Mouse (Mus musculus) testis, postnatal 14 days (tissue): ENCODE measurements around the gene Hfe2.

Source experiments
- DNase-seq: peaks from one replicate; pipeline ENCODE4 v3.0.0; 2021; ENCODE audit warnings: low spot score

The Hfe2 gene

DNA sequence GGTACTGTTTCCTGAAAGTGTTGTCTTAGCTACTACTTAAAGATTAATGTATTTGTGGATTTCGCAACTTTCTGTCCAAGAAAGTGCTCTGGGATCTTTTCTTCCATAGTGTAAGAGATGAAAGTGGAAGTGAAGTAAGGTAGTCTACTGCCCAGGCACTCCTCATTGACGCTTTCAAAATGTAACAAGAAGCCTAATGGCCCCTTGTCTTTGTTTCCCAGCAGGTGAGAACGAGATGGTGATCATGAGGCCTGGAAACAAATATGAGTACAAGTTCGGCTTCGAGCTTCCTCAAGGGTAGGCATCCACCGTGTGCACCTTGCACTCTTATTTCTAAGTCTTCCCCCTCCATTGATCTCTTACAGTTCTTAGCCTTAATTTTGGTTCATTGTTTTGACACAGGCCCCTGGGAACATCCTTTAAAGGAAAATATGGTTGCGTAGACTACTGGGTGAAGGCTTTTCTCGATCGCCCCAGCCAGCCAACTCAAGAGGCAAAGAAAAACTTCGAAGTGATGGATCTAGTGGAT is 33.8 kb downstream of the Hfe2 start:
- no peak for DNase-seq

DNA sequence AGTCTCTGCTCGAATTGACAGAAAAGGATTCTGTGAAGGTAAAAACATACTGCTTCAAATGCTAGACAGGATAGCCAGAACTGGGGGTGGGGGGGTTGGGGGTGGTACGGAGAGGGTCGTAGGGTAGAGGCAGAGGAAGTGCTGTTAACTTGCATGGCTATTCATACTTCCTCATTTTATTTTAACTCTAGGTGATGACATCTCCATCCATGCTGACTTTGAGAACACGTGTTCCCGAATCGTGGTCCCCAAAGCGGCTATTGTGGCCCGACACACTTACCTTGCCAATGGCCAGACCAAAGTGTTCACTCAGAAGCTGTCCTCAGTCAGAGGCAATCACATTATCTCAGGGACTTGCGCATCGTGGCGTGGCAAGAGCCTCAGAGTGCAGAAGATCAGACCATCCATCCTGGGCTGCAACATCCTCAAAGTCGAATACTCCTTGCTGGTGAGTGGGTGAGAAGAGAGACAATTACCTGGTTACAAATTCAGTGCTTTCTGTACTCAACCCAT is 34.5 kb downstream of the Hfe2 start:
- no peak for DNase-seq

GRCm38 (mm10) chr3:96559911-96560850 is 35.2 kb downstream of the Hfe2 start:
- no peak for DNase-seq

- no peak for DNase-seq
Observed at GRCm38 (mm10) chr3:96560881-96561668, 36.1 kb downstream of the Hfe2 start.

- no peak for DNase-seq
Observed at GRCm38 (mm10) chr3:96561946-96562681, 37.1 kb downstream of the Hfe2 start.

DNA sequence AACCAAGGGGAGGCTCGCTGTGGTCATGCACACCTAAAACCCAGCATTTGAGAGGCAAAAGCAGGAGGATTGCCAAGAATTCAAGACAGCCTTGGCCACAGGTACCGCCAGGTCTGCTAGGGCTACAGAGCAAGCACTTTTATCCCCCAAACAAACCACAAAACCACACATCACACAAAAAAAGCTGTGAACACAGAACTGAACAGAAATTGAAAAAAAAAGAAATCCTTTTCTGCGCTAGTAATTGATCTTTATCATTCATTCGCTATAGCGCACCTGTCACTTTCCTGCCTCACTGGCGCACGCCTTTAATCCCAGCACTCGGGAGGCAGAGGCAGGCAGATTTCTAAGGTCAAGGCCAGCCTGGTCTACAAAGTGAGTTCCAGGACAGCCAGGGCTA is 38.3 kb downstream of the Hfe2 start:
- DNase-seq, result no peak

DNA sequence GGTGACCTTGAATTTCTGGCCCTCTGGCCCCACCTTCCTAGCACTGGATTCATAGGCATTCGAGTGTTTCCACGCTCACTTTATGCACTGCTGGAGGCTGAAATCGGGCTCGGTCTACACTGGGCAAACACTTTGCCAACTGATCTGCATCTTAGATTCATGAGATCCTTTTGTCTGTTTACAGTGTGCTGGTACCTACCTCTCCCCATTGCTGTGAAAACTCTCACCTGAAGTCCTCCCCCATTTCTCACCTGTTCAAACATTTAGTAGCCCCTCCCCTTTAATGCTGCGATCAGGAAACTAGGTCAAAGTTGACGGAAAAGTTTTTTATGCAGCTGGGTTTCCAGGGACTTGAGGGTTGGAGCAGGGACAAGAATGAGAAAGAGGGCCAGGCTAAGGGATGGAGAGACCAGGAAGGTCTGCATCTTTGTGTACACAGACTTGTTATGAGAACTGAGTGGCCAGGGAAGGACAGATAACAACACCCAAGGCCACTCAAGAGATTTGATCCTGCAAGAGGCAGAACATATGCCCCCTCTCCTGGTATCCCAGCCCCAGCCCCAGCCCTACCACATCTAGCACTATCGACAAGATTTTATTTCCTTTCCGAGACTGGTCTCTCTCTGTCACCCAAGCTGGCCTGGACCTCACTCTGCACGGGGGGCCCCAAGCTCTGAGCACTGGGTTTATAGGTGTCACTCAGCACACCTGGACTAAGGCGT is 39.1 kb downstream of the Hfe2 start:
- DNase-seq, result no peak

- no peak for DNase-seq
Observed at GRCm38 (mm10) chr3:96564633-96565032, 39.7 kb downstream of the Hfe2 start.

DNA sequence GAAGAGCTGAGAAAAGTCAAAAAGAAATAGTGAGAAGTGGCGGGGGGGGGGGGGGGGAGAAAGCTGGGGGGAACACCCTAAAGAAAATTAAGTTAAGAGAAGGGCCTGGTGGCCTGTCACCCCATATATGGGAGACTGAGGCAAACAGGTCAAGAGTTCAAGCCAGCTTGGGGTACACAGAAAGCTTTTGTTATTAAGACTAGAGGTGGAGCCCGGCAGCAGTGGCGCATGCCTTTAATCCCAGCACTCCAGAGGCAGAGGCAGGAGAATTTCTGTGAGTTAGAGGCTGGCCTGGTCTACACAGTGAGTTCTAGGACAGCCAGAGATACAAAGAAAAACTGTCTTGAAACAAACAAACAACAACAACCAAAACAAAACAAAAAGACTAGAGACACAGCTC is 40.1 kb downstream of the Hfe2 start:
- DNase-seq, result no peak

- DNase-seq, result no peak
Observed at GRCm38 (mm10) chr3:96566661-96567450, 41.9 kb downstream of the Hfe2 start.

GRCm38 (mm10) chr3:96568605-96569004 is 43.6 kb downstream of the Hfe2 start:
- no peak for DNase-seq

DNA sequence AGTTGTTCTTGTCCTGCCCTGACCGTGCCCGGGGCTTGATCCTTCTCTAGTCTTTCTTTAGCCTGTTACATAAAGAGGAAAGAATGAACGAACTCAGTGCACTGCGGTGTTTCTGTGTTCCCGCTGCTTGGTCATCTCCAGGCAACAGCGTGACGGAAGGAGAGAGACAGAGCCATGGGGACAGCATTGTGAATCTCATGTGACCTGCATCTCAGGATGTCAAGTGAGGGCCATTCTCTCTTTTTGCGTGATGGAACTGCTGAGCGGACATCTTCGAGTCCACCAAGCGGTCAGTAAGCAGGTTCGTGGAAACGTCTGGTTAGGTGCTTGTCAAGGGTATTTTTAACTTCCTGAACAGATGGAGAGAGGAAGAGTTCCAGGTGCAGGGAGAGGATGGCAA is 44.5 kb downstream of the Hfe2 start:
- DNase-seq, result no peak

DNA sequence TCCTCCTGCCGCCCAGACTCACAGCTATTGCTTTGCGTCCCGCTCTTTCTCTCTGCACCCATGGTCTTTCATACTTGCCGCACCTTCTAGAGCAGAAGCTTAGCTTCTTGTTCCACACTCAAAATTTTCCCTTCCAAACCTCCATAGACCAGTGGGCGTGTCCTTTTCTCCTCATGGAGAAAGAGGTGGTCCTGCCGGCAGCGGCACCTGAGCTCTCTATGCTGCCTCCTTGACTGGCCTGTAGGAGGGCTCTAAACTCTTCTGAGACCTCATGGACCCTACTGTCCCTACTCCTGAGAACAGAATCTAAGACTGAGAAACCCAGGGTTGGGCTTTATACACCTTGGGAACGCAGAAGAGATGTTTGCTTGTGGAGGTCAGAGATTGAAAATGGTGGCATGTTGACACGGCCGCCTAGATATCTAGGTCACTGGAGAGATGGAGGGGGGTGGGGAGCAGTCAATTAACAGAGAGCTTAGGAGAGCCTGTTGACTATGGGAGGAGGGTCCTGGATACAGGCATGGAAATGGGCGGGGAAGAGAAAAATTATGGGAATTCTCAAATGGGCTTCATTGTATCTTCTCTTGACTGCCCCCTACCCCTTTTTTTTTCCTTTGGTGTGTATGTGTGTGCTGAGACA is 45.1 kb downstream of the Hfe2 start:
- no peak for DNase-seq

GRCm38 (mm10) chr3:96570643-96571042 is 45.7 kb downstream of the Hfe2 start:
- DNase-seq, result no peak

DNA sequence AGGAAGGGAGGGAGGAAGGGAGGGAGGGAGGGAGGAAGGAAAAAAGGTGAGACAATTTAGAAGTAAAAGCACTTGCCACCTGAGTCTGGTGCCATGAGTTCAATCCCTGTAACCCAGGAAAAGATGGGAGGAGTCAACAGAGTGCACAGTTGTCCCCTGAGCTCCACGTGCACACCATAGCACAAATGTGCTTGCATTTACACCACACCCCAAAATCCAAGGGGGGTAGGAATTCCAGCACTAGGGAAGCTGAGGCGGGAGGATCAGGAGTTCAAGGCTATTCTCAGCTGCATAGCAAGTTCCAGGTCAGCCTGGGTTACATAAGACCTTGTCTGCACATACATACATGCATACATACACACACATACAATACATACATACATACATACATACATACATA is 46.4 kb downstream of the Hfe2 start:
- no peak for DNase-seq

DNA sequence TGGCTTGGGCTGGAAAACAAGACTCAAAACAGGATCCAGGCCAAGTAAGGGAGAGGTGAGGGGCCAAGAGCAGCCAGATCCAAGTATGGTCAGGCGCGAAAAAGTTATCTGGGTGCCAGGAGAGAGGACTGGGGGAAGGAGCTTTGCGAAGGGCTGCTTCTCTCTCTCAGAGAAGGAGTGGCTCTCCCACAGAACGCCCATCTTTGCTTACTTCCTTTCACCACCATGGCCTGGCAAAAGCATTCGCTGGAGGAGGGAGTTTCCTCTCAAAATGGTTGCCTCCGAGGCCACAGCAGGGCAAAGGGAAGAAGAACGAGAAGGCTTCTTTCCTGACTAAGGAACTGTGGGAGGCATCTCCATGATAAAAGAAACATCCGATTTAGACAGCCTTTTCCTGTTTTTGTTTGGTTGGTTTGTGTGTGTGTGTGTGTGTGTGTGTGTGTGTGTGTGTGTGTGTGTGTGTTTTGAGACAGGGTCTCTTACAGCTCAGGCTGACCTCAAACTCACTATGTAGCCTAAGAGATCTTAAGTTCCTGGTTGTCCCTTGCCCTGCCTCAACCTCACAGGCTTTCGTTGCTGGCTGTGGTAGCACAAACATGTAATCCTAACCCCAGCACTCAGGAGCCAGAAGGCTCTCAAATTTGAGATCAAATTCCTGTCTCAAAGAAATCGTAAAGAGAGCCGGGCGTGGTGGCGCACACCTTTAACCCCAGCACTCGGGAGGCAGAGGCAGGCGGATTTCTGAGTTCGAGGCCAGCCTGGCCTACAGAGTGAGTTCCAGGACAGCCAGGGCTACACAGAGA is 47.1 kb downstream of the Hfe2 start:
- DNase-seq, result no peak

GRCm38 (mm10) chr3:96573611-96574511 is 48.9 kb downstream of the Hfe2 start:
- DNase-seq, result no peak
